Mouse (Mus musculus) embryonic facial prominence, embryonic 10.5 days (tissue): Measurements from ENCODE around the gene Dhx37. TPM values are rescaled to one million over a fixed set of nuclear protein-coding genes. Genes with fewer than 3 reads are reported as not detected.
"Not testable (repeated sequence)": the region's sequence is repeated elsewhere in the genome, so short reads cannot be mapped to it uniquely, and the experiment has no call there.

Source experiments
- DNase-seq: peaks from one replicate; pipeline ENCODE4 v3.0.0-alpha.2; 2017; ENCODE audit warnings: low spot score
- H3K27ac ChIP-seq: fragments of 300-500 bp; sonication (generic); replicated peaks from 2 replicates; pipeline ENCODE4 v1.5.1; 2016; ENCODE audit warnings: mild to moderate bottlenecking
- H3K27me3 ChIP-seq: fragments of 300-500 bp; sonication (generic); replicated peaks from 2 replicates; pipeline ENCODE4 v1.6.1; 2016; ENCODE audit warnings: low read depth, mild to moderate bottlenecking; ENCODE audit not compliant: poor library complexity, severe bottlenecking
- H3K36me3 ChIP-seq: fragments of 300-500 bp; sonication (generic); replicated peaks from 2 replicates; pipeline ENCODE4 v1.6.1; 2016; ENCODE audit warnings: mild to moderate bottlenecking, moderate library complexity
- H3K4me1 ChIP-seq: fragments of 300-500 bp; sonication (generic); 2 replicates; pipeline ENCODE4 v1.6.1; 2016
- H3K4me3 ChIP-seq: fragments of 300-500 bp; sonication (generic); 2 replicates; pipeline ENCODE4 v1.5.1; 2016; ENCODE audit warnings: mild to moderate bottlenecking, moderate library complexity
- H3K9me3 ChIP-seq: fragments of 300-500 bp; sonication (generic); 2 replicates; pipeline ENCODE4 v1.6.1; 2016; ENCODE audit warnings: mild to moderate bottlenecking
- WGBS: fragments of 180-500 bp; shearing (Covaris S2); methylation state at CpG from one replicate; pipeline ENCODE4 v1.1.7; 2016; 5-methylcytosine and 5-hydroxymethylcytosine counted together
- polyA plus RNA-seq: library from polyadenylated mRNA; unstranded; fragments of >200 nt; fragmentation: Nextera tagmentation; extraction: Ambion mirVana; gene quantifications from 2 replicates; pipeline ENCODE4 v1.2.1, GENCODE M21; 2016

Dhx37 gene
- polyA plus RNA-seq, 1 experiment from 2014 or later, result 24.1 TPM

- H3K4me3 ChIP-seq, result no peak overlapping the region
- H3K27me3 ChIP-seq, result no peaks in the 10 kb centered on the region
- WGBS, result 91% methylated on average over 3 of the region's 3 CpGs
- H3K9me3 ChIP-seq, result no peaks in the 10 kb centered on the region
- peak overlapping the region; percentile 54; the same call in 1 of the 2 replicates for H3K27ac ChIP-seq
- H3K4me1 ChIP-seq, result peaks cover 40% of the 10 kb centered on the region
- peaks cover 14% of the 10 kb centered on the region for H3K36me3 ChIP-seq
- DNase-seq, result no peak
These were observed 42.9 kb downstream of the Dhx37 start for GRCm38 (mm10) chr5:125390906-125391477.

DNA sequence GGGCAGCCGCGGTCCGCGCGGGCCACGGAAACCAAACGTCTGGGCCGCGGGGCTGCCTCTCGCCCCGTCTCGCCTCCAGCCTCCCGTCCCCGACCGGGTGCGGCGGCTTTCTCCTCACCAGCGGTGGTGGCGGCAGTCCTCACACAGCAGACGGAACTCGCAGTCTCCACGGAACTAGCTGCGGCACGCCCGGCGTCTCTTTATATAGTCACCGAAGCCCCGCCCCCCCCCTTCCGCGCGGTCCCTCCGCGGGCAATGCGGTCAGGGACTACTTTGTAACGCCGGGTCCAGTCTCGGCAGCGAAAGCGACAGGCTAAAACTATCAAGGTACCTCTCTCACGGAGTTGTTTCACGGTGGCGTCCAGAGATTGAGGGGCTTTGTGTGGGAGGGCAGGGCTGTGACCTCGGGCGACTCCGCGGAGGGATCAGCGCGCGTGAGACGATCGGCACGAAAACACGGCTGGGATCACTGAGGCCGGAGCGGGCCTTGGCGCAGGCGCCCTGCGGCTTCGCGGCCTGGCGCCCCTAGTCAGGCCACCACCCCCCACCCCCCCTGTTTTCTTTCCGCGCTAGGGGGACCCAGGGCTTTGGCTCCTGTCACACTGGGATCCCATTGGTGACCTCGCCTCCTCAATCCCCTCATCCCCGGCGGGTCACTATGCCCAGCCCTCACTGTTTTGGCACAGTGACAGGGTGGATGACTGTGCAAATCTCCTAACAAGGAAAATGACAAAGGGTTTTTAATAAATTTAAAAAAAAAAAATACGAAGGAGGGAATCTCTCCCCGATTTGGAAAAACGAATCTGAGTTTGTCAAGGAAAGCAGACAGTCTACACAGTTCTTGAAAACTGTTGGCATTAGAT is 44.1 kb downstream of the Dhx37 start, which contains the start of gene Ubc:
Gene Ubc (minus strand): TSS at position 624 of the 863 bp plus-strand sequence.
- Histone ChIP-seq H3K27ac (peak within 1 kb of the TSS; percentile 99), H3K36me3 (peaks cover 26% of the 10 kb centered on the region), H3K4me3 (peak within 1 kb of the TSS; percentile 99), H3K9me3 (no peaks in the 10 kb centered on the region), H3K27me3 (no peaks in the 10 kb centered on the region), H3K4me1 (peaks cover 34% of the 10 kb centered on the region)
- WGBS, result 2% methylated on average over 69 of the region's 69 CpGs
- peak; percentile 91 for DNase-seq

DNA sequence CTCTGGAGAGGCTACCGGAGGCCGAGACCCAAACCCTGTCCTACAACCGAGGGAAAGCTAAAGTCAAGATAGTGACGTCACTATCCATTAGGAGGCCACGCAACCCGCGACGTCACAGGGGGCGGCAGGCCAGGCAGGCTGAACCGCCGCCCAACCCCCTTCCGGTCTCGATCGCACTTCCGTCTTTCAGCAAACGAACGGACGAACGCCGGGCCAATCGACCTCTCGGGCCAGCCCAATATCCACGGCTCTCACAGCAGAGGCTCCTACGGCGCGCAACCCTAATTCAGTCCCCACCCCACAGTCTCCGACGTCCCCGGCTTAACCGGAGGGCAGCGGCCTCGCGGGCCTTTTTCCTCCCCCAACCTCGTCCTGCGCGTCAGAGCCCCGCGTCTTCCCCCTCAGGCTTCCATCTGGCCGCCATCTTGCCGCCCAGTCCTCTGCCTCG is 44.8 kb downstream of the Dhx37 start, which contains the start of gene Gm10382:
Gene Gm10382 (plus strand): TSS at position 192 of the 448 bp plus-strand sequence.
- H3K36me3 ChIP-seq, result peaks cover 32% of the 10 kb centered on the region

GRCm38 (mm10) chr5:125388358-125389092 is 45.4 kb downstream of the Dhx37 start:
- Histone ChIP-seq H3K27ac (peak overlapping the region; percentile 99), H3K9me3 (no peaks in the 10 kb centered on the region), H3K4me3 (peak overlapping the region; percentile 99), H3K4me1 (peaks cover 21% of the 10 kb centered on the region), H3K36me3 (peaks cover 38% of the 10 kb centered on the region), H3K27me3 (no peaks in the 10 kb centered on the region)
- DNase-seq, result no peak
- WGBS, result 32% methylated on average over 13 of the region's 13 CpGs

More for the DNA sequence above, 44.8 kb downstream of the Dhx37 start, which contains the start of gene Gm10382:
- DNase-seq, result peak; percentile 87
- H3K27me3 ChIP-seq, result no peaks in the 10 kb centered on the region
- peaks cover 28% of the 10 kb centered on the region for H3K4me1 ChIP-seq
- peak within 1 kb of the TSS; percentile 99 for H3K27ac ChIP-seq
- H3K4me3 ChIP-seq, result peak within 1 kb of the TSS; percentile 99
- H3K9me3 ChIP-seq, result no peaks in the 10 kb centered on the region
- under 1% methylated on average over 41 of the region's 41 CpGs for WGBS

DNA sequence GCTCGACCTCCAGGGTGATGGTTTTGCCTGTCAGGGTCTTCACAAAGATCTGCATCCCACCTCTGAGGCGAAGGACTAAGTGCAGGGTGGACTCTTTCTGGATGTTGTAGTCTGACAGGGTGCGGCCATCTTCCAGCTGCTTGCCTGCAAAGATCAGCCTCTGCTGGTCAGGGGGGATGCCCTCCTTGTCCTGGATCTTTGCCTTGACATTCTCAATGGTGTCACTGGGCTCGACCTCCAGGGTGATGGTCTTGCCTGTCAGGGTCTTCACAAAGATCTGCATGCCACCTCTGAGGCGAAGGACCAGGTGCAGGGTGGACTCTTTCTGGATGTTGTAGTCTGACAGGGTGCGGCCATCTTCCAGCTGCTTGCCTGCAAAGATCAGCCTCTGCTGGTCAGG is 46.6 kb downstream of the Dhx37 start:
- not testable (repeated sequence) for H3K4me3 ChIP-seq, H3K27ac ChIP-seq, H3K9me3 ChIP-seq, H3K27me3 ChIP-seq, DNase-seq
- peaks cover 10% of the 10 kb centered on the region for H3K4me1 ChIP-seq
- 93% methylated on average over 5 of the region's 6 CpGs for WGBS
- H3K36me3 ChIP-seq, result peaks cover 44% of the 10 kb centered on the region

DNA sequence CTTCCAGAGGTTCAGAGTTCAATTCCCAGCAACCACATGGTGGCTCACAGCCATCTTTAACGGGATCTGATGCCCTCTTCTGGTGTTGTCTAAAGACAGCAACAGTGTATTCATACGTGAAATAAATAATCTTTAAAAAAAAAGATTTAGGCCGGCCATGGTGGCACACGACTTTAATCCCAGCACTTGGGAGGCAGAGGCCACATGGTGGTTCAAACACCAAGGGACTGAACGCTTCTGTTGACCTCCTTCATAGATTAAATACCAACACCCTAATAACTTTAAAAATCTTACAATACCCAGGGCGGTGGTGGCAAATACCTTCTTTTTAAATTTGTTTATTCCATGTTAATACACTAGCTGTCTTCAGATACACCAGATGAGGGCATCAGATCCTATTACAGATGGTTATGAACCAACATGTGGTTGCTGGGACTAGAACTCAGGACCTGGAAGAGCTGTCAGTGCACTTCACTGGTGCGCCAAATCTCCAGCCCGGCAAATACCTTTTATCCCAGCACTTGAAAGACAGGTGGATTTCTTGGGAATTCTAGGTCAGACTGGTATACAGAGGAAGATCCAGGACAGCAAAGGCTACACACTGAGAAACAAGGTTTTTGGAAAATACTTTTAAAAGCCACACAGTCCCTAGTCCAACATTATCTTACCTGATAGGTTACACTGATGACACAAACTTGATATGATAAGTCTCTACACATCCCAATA is 48.5 kb downstream of the Dhx37 start:
- WGBS, result 83% methylated on average over 8 of the region's 8 CpGs
- Histone ChIP-seq H3K27ac (no peak overlapping the region), H3K36me3 (peaks cover 44% of the 10 kb centered on the region), H3K27me3 (no peaks in the 10 kb centered on the region), H3K9me3 (no peaks in the 10 kb centered on the region), H3K4me3 (no peak overlapping the region), H3K4me1 (peaks cover 10% of the 10 kb centered on the region)
- DNase-seq, result no peak

- DNase-seq, result no peak
- H3K27me3 ChIP-seq, result no peaks in the 10 kb centered on the region
- WGBS, result 93% methylated on average over 2 of the region's 2 CpGs
- H3K4me3 ChIP-seq, result no peak overlapping the region
- no peaks in the 10 kb centered on the region for H3K9me3 ChIP-seq
- peaks cover 44% of the 10 kb centered on the region for H3K36me3 ChIP-seq
- H3K4me1 ChIP-seq, result peaks cover 7% of the 10 kb centered on the region
- H3K27ac ChIP-seq, result no peak overlapping the region
These were observed 49.3 kb downstream of the Dhx37 start for GRCm38 (mm10) chr5:125384512-125385214.

- H3K27ac ChIP-seq, result no peak overlapping the region
- WGBS, result 84% methylated on average over 3 of the region's 3 CpGs
- H3K9me3 ChIP-seq, result no peaks in the 10 kb centered on the region
- H3K36me3 ChIP-seq, result peaks cover 44% of the 10 kb centered on the region
- peaks cover 7% of the 10 kb centered on the region for H3K4me1 ChIP-seq
- H3K4me3 ChIP-seq, result no peak overlapping the region
- no peak for DNase-seq
- H3K27me3 ChIP-seq, result no peaks in the 10 kb centered on the region
These were observed 50.1 kb downstream of the Dhx37 start for GRCm38 (mm10) chr5:125383637-125384420.

DNA sequence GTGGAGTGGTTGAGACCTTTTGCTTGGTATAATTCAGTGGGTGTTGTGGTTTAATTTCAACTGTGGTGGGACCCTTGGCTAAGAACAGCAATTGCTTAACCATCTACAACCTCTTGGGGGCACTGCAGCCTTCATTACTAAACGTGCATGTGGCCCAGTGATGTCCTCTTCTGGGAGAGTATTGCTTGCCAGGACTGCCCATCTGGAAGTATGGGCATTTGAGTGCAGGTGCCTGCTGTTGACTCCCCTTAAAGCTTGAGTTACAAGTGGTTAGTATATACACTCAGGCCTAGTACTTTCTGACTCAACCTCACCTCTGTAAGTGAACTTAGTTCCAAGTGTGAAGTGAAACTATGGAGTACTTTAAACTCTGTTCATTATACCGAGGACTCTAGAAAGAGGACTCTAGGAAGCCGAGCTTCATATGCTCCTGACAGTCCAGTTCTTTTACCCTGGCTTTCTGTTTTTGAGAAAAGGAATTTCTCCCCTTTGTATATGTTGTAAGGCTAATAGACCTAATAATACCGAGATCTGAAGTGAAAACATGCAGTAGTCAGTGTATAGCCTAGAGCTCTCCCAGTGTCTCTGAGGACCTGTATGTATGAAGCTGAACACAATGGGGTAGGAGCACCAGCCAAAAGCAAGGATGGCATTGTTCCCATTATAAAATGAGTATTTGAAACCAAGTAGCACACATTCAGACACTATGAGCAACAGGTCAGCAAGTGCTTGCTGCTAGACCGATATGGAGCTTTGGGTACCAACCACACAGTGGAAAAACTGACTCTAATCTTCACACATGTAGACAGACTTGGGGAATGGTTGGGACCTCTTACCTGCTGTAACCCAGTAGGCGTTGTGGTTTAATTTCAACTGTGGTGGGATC is 51.0 kb downstream of the Dhx37 start:
- WGBS, result 62% methylated on average over 6 of the region's 6 CpGs
- Histone ChIP-seq H3K4me1 (no peaks in the 10 kb centered on the region; the same call in 1 of the 2 replicates), H3K27me3 (no peaks in the 10 kb centered on the region), H3K4me3 (no peak overlapping the region), H3K9me3 (no peaks in the 10 kb centered on the region), H3K27ac (no peak overlapping the region), H3K36me3 (peaks cover 35% of the 10 kb centered on the region)
- peak; percentile 49 for DNase-seq

- no peak overlapping the region for H3K4me3 ChIP-seq
- no peaks in the 10 kb centered on the region for H3K27me3 ChIP-seq
- DNase-seq, result no peak
- H3K27ac ChIP-seq, result no peak overlapping the region
- peaks cover 32% of the 10 kb centered on the region for H3K36me3 ChIP-seq
- 87% methylated on average over 5 of the region's 5 CpGs for WGBS
- H3K4me1 ChIP-seq, result no peaks in the 10 kb centered on the region; the same call in 1 of the 2 replicates
- no peaks in the 10 kb centered on the region for H3K9me3 ChIP-seq
These were observed 51.8 kb downstream of the Dhx37 start for GRCm38 (mm10) chr5:125381954-125382672.
